Mouse (Mus musculus) forelimb bud, embryonic 11.5 days (tissue): ENCODE measurements around the gene Rap1b.

Source experiments
- DNase-seq: peaks from one replicate; pipeline ENCODE4 v3.0.0-alpha.2; 2012; ENCODE audit warnings: low read depth, low spot score

Gene Rap1b

DNA sequence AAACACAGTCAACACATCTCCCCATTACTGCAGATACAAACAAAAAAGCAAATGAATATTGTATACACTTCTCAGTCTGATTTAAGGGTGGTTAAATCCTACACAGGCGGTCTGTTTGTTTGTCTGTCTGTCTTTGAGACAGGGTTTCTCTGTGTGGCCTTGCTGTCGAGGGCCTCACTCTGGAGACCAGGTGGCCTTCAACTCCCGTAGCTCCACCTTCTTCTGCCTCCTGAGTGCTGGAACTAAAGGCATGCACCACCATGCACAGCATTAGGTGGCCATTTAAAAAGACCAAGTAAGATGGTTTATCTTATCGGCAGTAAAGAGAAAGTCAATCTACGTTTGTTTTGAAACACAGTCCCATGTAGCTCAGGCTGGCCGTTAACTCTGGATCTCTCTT, 22.5 kb downstream of the Rap1b start:
- DNase-seq: no peak

DNA sequence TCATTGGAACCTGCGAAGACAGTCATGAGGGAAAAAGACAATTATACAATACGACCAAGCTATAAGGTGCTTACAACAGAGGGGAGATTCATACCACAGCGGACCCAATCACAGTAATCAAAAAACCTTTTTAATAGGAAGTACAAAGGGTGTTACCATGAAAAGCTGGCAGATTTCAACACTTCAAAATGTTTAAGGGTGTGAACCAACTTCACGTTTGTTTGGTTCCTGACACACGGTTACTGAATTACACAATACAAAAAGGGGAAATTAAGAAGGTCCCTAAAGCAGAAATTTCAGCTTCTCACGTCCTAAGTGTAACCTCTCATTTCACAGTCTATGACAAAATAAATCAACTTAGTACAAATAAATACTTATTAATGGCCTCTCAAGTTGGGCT, 27.2 kb downstream of the Rap1b start:
- DNase-seq: no peak

DNA sequence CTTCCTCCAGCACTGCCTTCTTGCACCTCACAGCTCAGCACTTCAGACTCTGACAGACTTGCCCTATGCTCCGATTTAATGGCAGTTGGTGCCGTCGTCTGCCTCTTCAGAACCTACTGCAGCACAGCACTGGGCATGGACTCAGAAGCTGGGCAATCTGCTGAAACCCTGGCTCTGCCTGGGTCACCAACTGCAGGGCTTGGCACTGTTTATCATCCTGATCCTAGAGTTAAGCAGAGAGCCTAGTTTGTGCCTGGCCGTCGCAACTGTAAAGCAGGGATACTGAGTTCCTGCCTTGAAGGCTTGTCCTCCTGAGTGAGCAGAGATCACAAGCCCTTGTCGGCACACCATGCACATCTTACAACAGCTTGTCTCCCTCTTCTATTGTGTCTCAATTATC, 29.1 kb downstream of the Rap1b start:
- no peak for DNase-seq

GRCm38 (mm10) chr10:117812501-117812900, 33.3 kb downstream of the Rap1b start:
- DNase-seq: no peak

- DNase-seq: no peak
Observed at GRCm38 (mm10) chr10:117811555-117811954, 34.3 kb downstream of the Rap1b start.

- DNase-seq: no peak
Observed at GRCm38 (mm10) chr10:117810506-117810905, 35.3 kb downstream of the Rap1b start.

DNA sequence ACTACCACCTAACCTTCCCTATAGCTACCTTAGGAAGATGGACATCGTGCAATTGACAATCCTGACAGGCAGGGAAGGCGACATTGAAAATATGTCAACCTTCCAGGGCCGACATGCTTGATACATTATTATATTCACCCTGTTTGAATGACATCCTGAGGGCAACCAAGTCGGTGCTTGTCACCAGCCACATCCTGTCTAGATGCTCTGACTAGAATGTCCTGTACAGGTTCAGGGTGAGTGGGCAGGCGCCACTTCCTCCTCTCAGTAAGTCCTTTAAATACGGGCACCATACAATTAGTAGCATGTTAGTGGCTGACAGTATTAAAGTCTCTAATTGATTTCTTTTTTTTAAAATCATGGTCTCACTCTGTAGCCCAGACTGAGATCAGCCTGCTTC, 37.8 kb downstream of the Rap1b start:
- DNase-seq: no peak

DNA sequence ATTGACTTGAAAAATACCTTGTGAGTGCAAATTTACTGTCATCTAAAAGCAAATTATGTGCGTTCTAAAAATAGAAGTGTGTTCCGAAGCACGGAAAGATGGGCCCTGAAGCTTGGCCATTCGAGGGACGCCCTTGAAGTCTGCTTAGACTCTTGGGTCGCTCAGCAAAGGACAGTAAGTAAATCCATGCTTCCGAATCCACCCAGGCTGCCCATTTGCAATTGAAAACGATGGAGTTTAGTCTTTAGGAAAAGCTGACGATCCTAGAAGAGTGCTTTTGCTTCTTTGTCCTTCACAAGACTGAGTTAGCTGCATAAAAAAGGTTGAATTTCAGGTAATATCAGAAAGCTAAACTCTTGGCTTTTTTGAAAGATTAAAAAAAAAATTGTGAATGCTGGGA, 39.9 kb downstream of the Rap1b start:
- DNase-seq: no peak

DNA sequence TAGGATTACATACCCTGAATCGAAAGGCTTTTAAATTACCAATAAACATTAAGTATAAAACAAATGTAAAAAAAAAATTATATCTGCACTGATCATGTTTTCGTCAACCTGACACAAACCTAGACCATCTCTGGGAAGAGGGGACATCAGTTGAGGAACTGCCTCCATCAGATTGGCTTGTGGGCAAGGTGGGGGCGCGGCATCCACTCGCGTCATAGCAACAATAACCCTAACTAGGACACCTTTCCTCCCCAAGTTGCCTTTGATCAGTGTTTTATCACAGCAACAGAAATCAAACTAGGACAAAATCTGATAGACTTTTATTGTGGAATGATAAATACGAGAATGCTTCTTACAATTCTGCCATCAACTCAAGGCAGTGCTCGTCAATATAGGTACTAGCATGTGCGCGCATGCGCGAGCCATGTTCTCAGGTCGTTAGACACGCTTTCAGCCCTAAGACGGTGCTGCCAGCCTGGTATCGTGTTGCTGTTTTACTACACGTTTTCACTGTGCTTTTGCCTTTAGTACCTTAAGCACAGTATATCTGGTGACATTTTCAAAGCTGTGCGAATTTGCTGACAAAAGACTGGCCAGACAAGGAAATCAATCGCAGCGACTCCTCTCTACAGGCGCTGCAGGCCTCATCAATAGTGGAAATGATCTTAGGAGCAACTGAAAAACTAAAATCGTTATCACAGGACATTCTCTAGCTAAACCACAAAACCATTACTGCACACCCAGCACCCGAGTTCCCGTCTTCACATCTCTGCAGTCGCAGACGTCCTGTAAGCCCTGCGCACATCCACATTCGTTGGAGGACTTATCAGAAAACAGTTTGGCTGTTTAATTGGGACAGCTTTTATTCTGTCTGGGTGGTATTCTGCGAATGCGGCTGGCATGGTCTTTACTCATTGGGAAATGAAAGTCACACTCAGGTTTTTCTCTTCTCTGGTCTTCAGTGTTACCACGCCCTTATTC, 41.7 kb downstream of the Rap1b start:
- DNase-seq: no peak

DNA sequence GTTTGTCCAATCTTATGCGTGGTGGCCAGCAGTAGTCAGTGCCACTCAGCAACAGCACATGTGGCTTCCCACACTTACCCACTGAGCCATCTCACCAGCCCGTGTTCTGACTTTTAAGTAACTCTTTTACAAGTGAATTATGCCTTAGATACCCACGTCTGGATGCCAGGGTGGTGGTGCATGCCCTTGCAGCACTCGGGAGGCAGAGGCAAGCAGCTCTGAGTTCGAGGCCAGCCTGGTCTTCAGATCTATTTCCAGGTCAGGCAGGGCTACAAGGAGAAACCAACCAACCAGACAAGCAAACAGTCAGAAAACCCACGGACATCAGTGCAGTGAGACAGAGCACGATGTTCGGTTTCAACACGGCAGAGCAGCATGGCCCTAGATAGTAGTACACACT, 43.9 kb downstream of the Rap1b start:
- DNase-seq: no peak

DNA sequence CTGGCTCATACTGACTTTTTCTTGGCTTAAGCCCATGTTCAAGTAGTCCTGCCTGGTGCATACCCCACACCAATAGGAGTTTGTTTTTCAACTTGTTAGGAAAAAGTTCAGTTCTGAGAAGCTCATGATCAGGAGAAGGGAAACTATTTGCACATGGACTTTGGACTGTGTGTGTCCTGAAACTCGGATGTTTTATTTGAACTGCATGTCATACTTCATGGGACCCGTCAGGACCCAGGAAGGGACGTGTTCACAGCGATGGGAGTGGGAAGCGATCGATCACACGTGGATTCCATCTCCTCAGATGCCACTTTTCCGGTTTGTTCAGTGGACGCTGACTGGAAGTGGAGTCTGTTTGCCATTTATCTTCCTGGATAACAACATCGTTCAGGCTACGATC, 46.0 kb downstream of the Rap1b start:
- no peak for DNase-seq

DNA sequence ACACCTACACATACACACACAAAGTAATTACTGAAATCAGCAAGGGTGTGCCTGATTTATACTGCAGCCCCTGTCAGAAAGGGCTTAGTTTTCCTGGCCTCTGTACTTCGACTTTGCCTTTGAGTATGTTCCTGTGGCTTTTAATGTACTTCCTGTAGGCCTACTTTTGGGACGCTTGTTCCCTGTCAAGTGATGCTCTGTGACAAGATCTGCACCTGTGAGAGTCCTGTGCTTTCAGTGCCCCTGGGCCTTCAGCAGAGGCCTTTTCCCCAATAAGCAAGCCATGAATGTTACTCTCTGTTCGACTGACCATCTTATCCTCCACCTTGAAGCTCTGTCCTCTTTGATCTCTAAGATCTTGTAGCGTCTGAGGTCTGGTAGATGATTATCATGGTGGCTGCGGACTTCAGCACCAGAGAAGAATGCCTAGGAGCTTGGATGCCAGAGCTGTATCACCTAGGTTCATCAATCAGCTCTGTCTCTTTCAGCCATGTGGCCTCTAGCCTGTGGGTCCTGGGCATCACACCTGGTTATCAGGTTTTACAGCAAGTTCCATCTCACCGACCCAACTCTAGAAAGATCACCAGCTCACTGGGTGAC, 47.3 kb downstream of the Rap1b start:
- no peak for DNase-seq

DNA sequence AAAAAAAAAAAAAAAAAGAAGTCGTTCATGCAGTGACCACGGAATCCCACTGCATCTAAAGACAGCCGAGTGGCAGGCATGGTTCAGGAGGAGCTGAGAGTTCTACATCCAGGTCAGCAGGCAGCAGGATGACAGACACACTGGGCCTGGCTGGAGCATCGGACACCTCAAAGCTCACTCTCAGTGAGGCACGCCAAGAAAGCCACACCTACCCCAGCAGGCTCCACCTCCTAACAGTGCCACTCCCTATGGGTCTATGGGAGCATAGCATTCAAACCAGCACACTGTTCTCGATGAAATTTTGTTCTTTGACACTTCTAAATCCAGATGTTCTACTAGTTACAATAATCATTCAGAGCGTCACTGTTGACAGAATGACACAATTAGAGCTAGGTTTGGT, 48.2 kb downstream of the Rap1b start:
- DNase-seq: no peak

DNA sequence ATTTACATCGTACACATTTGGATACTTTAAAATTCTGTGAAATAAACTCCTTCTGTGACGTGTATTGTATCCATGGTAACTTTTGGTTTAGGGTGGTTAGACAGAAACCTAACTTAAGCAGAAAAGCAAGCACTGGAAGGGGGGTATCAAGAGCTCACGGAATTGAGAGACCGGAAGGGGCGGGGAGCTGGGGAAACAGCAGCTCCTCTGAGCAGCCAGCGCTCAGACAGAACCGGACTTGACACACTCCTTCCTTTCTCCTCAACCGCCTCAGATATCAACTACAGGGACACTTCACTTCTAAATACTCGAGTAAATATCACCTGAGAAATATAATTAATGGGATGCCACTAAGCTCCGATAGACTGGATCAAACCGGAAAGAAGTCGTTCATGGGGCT, 48.7 kb downstream of the Rap1b start:
- no peak for DNase-seq

DNA sequence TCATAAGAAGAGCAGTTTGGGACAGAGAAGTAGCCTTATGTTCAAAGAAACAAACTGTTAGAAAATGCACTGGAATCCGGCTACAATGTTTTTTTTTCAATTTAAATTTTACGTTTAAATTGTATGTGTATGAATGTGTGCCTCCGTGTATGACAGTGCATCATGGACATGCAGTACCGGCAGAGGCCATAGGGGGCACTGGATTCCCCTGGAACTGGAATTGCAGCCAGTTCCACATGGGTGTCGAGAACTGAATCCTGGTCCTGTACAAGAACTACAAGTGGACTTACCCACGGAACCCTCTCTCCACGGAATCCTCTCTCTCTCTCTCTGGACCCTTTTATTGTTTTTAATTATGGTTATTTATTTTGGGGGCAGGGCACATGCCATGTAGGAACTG, 49.7 kb downstream of the Rap1b start:
- no peak for DNase-seq

DNA sequence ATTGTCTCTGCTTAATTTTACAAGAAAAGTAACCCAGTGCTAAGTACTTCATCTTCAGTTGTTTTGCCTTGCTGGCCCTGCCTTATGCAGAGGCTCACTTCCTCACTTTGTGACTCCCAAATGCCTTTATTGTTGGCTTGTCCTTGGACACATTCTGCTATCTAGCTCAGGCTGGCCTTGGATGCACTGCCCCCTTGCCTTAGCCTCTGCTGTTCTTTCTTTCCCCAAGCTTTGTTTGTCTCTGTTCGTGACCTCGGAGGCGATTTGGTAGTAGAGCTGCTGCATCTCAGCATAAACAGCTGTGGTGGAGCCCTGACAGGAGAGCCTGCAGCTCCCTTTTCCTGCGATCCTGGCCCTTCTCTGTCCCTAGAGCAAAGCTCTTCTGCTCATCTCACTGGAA, 50.6 kb downstream of the Rap1b start:
- no peak for DNase-seq

GRCm38 (mm10) chr10:117793436-117794030, 52.3 kb downstream of the Rap1b start:
- no peak for DNase-seq

DNA sequence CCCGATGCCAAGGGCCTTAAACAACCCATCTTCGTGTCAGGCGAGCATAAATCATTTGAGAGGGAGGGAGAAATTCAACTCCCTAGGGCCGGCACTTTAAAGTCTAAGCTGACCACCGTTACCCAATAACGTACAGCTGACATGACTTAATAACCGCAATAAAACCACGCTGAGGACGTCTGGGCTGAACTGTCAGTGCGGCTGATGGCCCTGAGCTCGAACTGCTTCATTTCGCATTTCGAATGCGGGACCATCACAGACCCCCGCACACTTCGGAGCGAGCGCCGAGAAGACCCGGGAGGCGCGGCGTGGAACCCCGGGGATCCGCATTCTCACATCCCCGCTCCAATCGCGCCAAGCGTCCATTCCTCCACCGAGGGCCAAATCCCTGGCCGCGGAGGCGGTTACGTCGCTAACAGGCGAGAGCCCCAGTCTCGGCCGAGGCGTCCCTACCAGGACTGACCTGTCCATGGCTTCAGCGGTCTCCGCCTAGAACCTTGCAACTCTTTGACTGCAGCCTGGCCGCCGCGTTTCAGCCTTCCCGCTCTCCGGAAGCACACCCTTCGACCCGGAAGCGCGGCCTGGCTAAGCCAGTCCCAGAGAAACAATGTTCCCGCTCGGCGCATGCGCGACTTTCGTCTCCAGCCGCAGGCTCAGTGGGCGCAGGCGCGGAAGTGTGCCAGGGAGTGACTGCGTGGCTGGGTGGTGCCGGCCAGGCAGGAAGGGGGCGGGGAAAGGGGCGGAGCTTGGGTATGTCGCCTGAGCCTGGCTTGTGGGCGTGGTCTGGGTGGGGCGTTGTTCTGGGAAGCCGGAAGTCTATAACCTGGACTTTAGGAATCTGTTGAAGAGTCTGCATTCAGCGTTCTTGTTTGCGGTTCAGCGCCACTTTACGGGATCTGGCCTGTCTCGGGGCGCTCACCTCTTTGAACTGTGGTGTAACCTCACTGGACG, 53.4 kb downstream of the Rap1b start, which contains the start of gene Nup107:
Gene Nup107 (minus strand): TSS at position 565 of the 951 bp plus-strand sequence.
- DNase-seq: peak; percentile 100

GRCm38 (mm10) chr10:117791171-117791470, 54.7 kb downstream of the Rap1b start:
- DNase-seq: no peak

GRCm38 (mm10) chr10:117790421-117791170, 55.2 kb downstream of the Rap1b start:
- DNase-seq: no peak

DNA sequence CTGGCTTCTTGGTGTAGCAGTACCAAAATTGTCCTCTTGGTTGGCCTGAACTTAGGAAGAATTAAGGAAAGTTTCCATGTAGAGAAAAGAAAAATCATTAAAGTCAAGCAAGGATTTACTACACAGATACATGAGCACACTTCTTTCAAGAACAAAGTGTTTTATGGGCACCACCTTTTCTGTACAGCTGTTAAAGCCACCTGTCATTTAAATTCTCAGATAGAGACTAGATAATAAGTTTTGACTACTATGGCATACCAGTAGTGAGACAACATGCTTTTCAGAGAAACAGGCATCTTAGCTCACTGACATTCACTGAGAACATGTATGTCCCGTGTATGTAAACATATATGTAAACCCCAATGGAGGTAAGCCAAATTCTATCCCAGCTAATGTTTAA, 55.8 kb downstream of the Rap1b start:
- DNase-seq: no peak
